Mouse (Mus musculus) hindbrain, postnatal 0 days (tissue): Measurements from ENCODE around the gene Ak6. TPM values are rescaled to one million over a fixed set of nuclear protein-coding genes. Genes with fewer than 3 reads are reported as not detected.

ENCODE experiments used
- ATAC-seq: fragments of 200-750 bp; cut with Nextera tagmentation; 2 replicates; pipeline ENCODE4 v1.8.0; 2017; ENCODE audit warnings: mild to moderate bottlenecking, moderate TSS enrichment, moderate library complexity
- DNase-seq: peaks from one replicate; pipeline ENCODE4 v3.0.0-alpha.2; 2015; ENCODE audit warnings: low spot score
- H3K27ac ChIP-seq: fragments of 300-500 bp; sonication (generic); 2 replicates; pipeline ENCODE4 v1.5.1; 2014; ENCODE audit warnings: mild to moderate bottlenecking
- H3K27me3 ChIP-seq: fragments of 300-500 bp; sonication (generic); 2 replicates; pipeline ENCODE4 v1.6.1; 2014; ENCODE audit warnings: low read length, mixed read lengths; ENCODE audit not compliant: insufficient read depth
- H3K36me3 ChIP-seq: fragments of 300-500 bp; sonication (generic); 2 replicates; pipeline ENCODE4 v1.6.1; 2014; ENCODE audit warnings: low read length, mixed read lengths; ENCODE audit not compliant: insufficient read depth
- H3K4me1 ChIP-seq: fragments of 300-500 bp; sonication (generic); 2 replicates; pipeline ENCODE4 v1.6.1; 2014; ENCODE audit warnings: antibody characterized with exemption, low read length, mixed read lengths; ENCODE audit not compliant: insufficient read depth
- H3K4me2 ChIP-seq: fragments of 300-500 bp; sonication (generic); 2 replicates; pipeline ENCODE4 v1.6.1; 2014; ENCODE audit warnings: low read depth, mild to moderate bottlenecking, low read length, moderate library complexity, mixed read lengths
- H3K4me3 ChIP-seq: fragments of 300-500 bp; sonication (generic); 2 replicates; pipeline ENCODE4 v1.5.1; 2014; ENCODE audit warnings: low read length
- H3K9ac ChIP-seq: fragments of 300-500 bp; sonication (generic); replicated peaks from 2 replicates; pipeline ENCODE4 v1.6.1; 2014; ENCODE audit warnings: mild to moderate bottlenecking, low read length, moderate library complexity, mixed read lengths
- H3K9me3 ChIP-seq: fragments of 300-500 bp; sonication (generic); 2 replicates; pipeline ENCODE4 v1.6.1; 2016; ENCODE audit warnings: low read length, mixed read lengths
- CTCF ChIP-seq: IDR thresholded peaks from 2 replicates; pipeline ENCODE4 v1.5.1; 2016; ENCODE audit warnings: antibody characterized with exemption, control low read depth, low read depth
- WGBS: fragments of 180-500 bp; shearing (Covaris S2); extraction: QIAGEN DNeasy Blood & Tissue Kit; methylation state at CpG from one replicate; pipeline ENCODE4 v1.1.7; 2014; 5-methylcytosine and 5-hydroxymethylcytosine counted together
- polyA plus RNA-seq: library from polyadenylated mRNA; unstranded; fragments of >200 nt; fragmentation: Nextera tagmentation; extraction: Ambion mirVana; gene quantifications from 2 replicates; pipeline ENCODE4 v1.2.1, GENCODE M21; 2015
- total RNA-seq: library from RNA; depleted of rRNA; stranded (reverse); fragments of >200 nt; gene quantifications from 2 replicates; pipeline ENCODE4 v1.2.3, GENCODE M21; 2014

Ak6 gene
- total and polyA plus RNA-seq, 2 experiments from 2014 or later: 123 to 328 TPM

GRCm38 (mm10) chr13:100659864-100660456, 9.2 kb downstream of the Ak6 start:
- WGBS: 48% methylated on average over 4 of the region's 4 CpGs
- peak; percentile 49; the same call in 1 of the 2 replicates for ATAC-seq
- Histone ChIP-seq H3K27me3 (no peaks in the 10 kb centered on the region), H3K9ac (no peak overlapping the region), H3K9me3 (no peaks in the 10 kb centered on the region), H3K4me2 (no peak overlapping the region), H3K4me3 (no peak overlapping the region), H3K36me3 (no peaks in the 10 kb centered on the region), H3K27ac (no peak overlapping the region), H3K4me1 (no peaks in the 10 kb centered on the region)
- peak; percentile 86 for DNase-seq
- TF ChIP-seq CTCF: peak; percentile 91

DNA sequence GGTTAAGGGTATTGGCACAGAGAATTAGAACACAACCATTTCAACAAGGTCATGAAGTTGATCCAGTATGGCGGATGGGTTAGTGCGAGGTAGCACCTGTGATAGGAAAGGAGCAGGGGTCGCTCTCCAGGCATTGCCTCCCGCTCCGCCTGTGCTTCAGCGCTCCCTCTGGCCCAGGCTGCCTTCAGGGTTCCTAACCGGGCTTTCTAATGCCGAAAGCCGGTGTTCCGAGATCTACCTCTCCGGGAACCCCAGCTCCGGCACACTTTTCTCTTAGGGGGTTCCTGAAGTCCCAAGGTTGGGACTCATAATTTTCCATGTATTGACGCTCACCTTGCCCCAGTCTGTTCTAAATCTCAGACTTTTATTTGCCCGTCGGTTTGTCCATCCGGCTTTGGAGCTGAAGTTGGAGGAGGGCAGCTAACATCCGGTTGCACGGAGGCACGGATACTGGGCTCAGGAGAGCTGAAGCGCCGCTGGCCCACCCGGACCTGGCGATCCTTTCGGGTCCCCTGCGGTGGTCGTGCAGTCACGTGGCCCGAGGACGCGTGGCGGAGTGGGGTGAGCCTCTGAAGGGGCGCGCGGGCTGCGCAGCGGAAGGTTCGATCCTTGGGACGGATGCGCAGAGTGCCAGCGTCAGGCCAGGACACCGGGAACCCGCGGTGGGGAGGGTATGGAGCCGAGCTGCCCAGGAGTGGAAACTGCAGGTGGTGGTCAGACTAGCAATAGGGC, 18.7 kb downstream of the Ak6 start, which contains the start of gene Ccdc125:
Gene Ccdc125 (plus strand): TSS at position 427 of the 732 bp plus-strand sequence.
- H3K9me3 ChIP-seq: 0 out of 2 replicates have a peak, but pooled peaks cover 2% of the 10 kb centered on the region
- ATAC-seq: peak; percentile 76
- H3K9ac ChIP-seq: peak within 1 kb of the TSS; percentile 45
- no peaks in the 10 kb centered on the region for H3K4me1 ChIP-seq
- H3K4me2 ChIP-seq: peak within 1 kb of the TSS; percentile 85
- H3K27ac ChIP-seq: no peak within 1 kb of the TSS
- H3K36me3 ChIP-seq: no peaks in the 10 kb centered on the region
- peak within 1 kb of the TSS; percentile 48 for H3K4me3 ChIP-seq
- H3K27me3 ChIP-seq: no peaks in the 10 kb centered on the region
- WGBS: under 1% methylated on average over 44 of the region's 44 CpGs
- peak; percentile 16 for DNase-seq
- no peak for TF ChIP-seq CTCF

GRCm38 (mm10) chr13:100670181-100670741, 19.5 kb downstream of the Ak6 start:
- ATAC-seq (no peak), DNase-seq (no peak)
- Histone ChIP-seq H3K9ac (peak overlapping the region; percentile 45; the same call in 1 of the 2 replicates), H3K36me3 (no peaks in the 10 kb centered on the region), H3K27ac (no peak overlapping the region), H3K4me1 (no peaks in the 10 kb centered on the region), H3K4me3 (peak overlapping the region; percentile 48), H3K4me2 (peak overlapping the region; percentile 85), H3K9me3 (0 out of 2 replicates have a peak, but pooled peaks cover 2% of the 10 kb centered on the region), H3K27me3 (no peaks in the 10 kb centered on the region)
- no peak for TF ChIP-seq CTCF
- 59% methylated on average over 9 of the region's 9 CpGs for WGBS

DNA sequence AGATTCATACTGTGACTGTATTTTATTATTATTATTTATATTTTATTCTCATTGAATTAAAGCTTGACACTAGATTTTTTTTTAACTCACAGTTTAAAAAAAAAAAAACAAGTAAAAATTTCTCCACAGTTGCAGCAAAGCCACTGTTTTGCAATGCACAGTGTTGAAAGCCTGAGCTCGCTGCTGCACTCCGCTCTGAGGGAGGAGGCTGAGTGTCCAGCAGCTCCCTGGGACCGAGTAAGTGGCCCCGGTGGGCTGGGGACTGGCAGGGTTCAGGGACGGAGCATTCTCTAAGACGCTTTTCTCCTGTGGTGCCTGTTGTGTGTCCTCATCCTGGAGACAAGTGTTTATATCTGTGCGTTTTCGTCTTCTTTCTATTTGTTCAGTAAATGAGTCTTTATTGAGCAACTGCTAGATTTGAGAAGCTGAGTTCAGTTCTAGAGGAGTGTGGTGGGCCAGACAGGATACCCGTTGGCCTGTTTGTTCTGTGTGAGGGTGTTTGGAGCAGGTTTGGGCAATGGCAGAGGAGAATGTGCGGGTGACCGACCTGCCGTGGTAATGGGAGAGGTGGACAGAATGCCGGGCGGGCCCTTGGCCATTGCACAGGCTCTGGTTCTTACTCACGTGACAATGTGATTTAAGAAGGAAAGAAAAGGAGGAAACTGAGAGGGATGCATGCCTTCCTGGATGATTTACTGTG, 25.3 kb downstream of the Ak6 start:
- WGBS: 89% methylated on average over 15 of the region's 15 CpGs
- Histone ChIP-seq H3K9me3 (0 out of 2 replicates have a peak, but pooled peaks cover 2% of the 10 kb centered on the region), H3K27me3 (no peaks in the 10 kb centered on the region), H3K4me1 (no peaks in the 10 kb centered on the region), H3K36me3 (no peaks in the 10 kb centered on the region), H3K9ac (no peak overlapping the region), H3K27ac (no peak overlapping the region), H3K4me2 (no peak overlapping the region), H3K4me3 (no peak overlapping the region)
- ATAC-seq (no peak), DNase-seq (no peak)
- TF ChIP-seq CTCF: no peak

DNA sequence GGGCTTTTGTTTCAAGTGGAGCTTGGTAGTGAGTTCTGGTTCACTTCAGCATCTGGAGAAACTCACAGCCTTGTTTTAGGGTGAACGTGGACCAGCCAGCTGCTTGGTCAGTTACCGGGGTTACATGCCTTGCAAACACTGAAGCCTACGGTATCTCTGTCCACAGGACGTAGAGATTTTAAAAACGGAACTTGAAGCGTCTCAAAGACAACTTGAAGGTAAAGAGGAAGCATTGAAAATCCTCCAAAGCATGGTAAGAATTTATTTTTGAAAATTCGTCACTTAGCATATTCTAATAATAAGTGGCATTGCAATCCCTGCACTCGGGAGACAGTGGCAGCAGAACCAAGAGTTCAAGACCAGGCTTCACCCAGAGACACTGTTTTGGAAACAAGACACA, 30.8 kb downstream of the Ak6 start:
- Histone ChIP-seq H3K9me3 (no peaks in the 10 kb centered on the region), H3K27ac (no peak overlapping the region), H3K9ac (no peak overlapping the region), H3K4me2 (no peak overlapping the region), H3K4me1 (no peaks in the 10 kb centered on the region), H3K4me3 (no peak overlapping the region), H3K27me3 (no peaks in the 10 kb centered on the region), H3K36me3 (no peaks in the 10 kb centered on the region)
- no peak for TF ChIP-seq CTCF
- ATAC-seq (no peak), DNase-seq (no peak)
- 86% methylated on average over 8 of the region's 8 CpGs for WGBS

DNA sequence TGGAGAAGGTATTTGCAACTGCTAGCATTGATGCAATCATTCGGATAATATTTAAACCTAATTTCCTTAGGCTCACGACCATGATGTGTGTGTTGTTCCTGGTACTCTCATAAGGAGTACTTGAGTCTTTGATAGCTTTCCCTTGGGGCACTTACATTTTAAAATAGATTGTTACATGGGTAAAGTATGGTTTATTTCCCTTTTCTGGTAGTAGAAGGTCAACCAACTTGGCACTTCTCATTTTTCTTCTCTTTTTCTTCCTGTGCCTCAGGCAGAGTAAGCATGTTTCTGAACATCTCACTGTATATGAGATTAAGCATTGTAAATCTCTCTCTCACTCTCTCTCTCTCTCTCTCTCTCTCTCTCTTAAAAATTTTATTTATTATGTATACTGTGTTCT, 32.1 kb downstream of the Ak6 start:
- H3K9ac ChIP-seq: no peak overlapping the region
- WGBS: 78% methylated on average over 2 of the region's 2 CpGs
- no peaks in the 10 kb centered on the region for H3K36me3 ChIP-seq
- H3K9me3 ChIP-seq: no peaks in the 10 kb centered on the region
- H3K4me3 ChIP-seq: no peak overlapping the region
- DNase-seq (no peak), ATAC-seq (no peak)
- no peaks in the 10 kb centered on the region for H3K27me3 ChIP-seq
- no peak for TF ChIP-seq CTCF
- no peak overlapping the region for H3K4me2 ChIP-seq
- no peak overlapping the region for H3K27ac ChIP-seq
- no peaks in the 10 kb centered on the region for H3K4me1 ChIP-seq
